Mouse (Mus musculus): ENCODE data around the gene Immp2l. TPM values are rescaled to one million over a fixed set of nuclear protein-coding genes. Genes with fewer than 3 reads are reported as not detected.

Gene Immp2l
- total and polyA plus RNA-seq, 3 experiments = 20.1 to 30.3 (median 23.1) TPM

GRCm38 (mm10) chr12:41485512-41486215, 461.8 kb downstream of the Immp2l start:
- WGBS = 10% methylated on average over 12 of the region's 12 CpGs
- Histone ChIP-seq H3K79me2 (replicated peaks; ENCODE audit: control insufficient read depth, insufficient read depth, low read length) (no peaks in the 10 kb centered on the region), H3K9ac (ENCODE audit: low read depth, low read length) (no peak overlapping the region), H3K4me3 (peak overlapping the region; percentile 40), H3K27me3 (ENCODE audit: control insufficient read depth, insufficient read depth, low read length) (no peaks in the 10 kb centered on the region), H3K27ac (no peak overlapping the region), H3K36me3 (ENCODE audit: control insufficient read depth, insufficient read depth, low read length) (no peaks in the 10 kb centered on the region), H3K4me1 (ENCODE audit: control insufficient read depth, insufficient read depth, low read length) (peaks cover 1% of the 10 kb centered on the region; the same call in 1 of the 2 replicates)
- TF ChIP-seq EP300 (IDR thresholded peaks at IDR 0.05; ENCODE audit: insufficient read depth, low read depth, low read length) = no peak
- no peak for TF ChIP-seq CTCF (IDR thresholded peaks at IDR 0.05)
- TF ChIP-seq POLR2A (IDR thresholded peaks at IDR 0.05; ENCODE audit: insufficient read depth, low read depth, low read length) = no peak
- DNase-seq = peak; percentile 40 to 43
- intact Hi-C loops (cut with DNase I) = loop anchor here (2.0 kb wide), 1 partner anchor 375 kb away; no protein-coding TSS in a partner anchor

DNA sequence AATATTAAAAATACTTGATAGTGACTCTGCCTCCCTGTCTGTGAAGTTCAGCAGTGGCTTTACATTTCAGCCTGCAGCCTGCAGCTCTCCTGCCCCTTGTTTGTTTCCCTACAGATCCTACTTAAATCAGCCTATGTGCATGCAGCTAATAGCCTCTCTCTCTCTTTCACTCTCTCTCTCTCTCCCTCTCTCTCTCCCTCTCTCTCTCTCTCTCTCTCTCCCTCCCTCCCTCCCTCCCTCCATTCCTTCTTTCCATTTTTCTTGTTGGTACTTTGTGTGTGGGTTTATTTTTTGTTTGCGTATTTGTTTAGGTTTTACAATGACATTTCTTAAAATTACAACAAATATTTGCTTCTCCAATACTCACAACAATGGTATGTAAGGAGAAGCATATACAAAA, 462.4 kb downstream of the Immp2l start, which contains the start of gene Lrrn3:
Gene Lrrn3 (minus strand): TSS at position 101 of the 400 bp plus-strand sequence.
- Histone ChIP-seq H3K4me1 (ENCODE audit: control insufficient read depth, insufficient read depth, low read length) (peaks cover 1% of the 10 kb centered on the region; the same call in 1 of the 2 replicates), H3K27ac (no peak within 1 kb of the TSS), H3K27me3 (ENCODE audit: control insufficient read depth, insufficient read depth, low read length) (no peaks in the 10 kb centered on the region), H3K36me3 (ENCODE audit: control insufficient read depth, insufficient read depth, low read length) (no peaks in the 10 kb centered on the region), H3K9ac (ENCODE audit: low read depth, low read length) (no peak within 1 kb of the TSS), H3K4me3 (peak within 1 kb of the TSS; percentile 40), H3K79me2 (replicated peaks; ENCODE audit: control insufficient read depth, insufficient read depth, low read length) (no peaks in the 10 kb centered on the region)
- intact Hi-C loops (cut with DNase I) = loop anchor here (2.0 kb wide), 1 partner anchor 376 kb away; no protein-coding TSS in a partner anchor
- DNase-seq = no peak
- WGBS = 100% methylated on average over 1 of the region's 1 CpGs
- TF ChIP-seq EP300 (IDR thresholded peaks at IDR 0.05; ENCODE audit: insufficient read depth, low read depth, low read length) = no peak
- no peak for TF ChIP-seq CTCF (IDR thresholded peaks at IDR 0.05)
- TF ChIP-seq POLR2A (IDR thresholded peaks at IDR 0.05; ENCODE audit: insufficient read depth, low read depth, low read length) = no peak

- TF ChIP-seq CTCF (IDR thresholded peaks at IDR 0.05) (no peak; the same call in 1 of the 2 replicates), POLR2A (IDR thresholded peaks at IDR 0.05; ENCODE audit: insufficient read depth, low read depth, low read length) (no peak)
- H3K4me1 ChIP-seq (ENCODE audit: control insufficient read depth, insufficient read depth, low read length) = peaks cover 1% of the 10 kb centered on the region; the same call in 1 of the 2 replicates
- H3K4me3 ChIP-seq = no peak overlapping the region
- H3K27me3 ChIP-seq (ENCODE audit: control insufficient read depth, insufficient read depth, low read length) = no peaks in the 10 kb centered on the region
- no peak for DNase-seq
- WGBS = 28% methylated on average over 5 of the region's 5 CpGs
- no peaks in the 10 kb centered on the region for H3K79me2 ChIP-seq (replicated peaks; ENCODE audit: control insufficient read depth, insufficient read depth, low read length)
- H3K36me3 ChIP-seq (ENCODE audit: control insufficient read depth, insufficient read depth, low read length) = no peaks in the 10 kb centered on the region
- no peak overlapping the region for H3K27ac ChIP-seq
- intact Hi-C loops (cut with DNase I) = loop anchor here (1.0 to 2.0 kb wide), 2 partner anchors 376 to 650 kb away; no protein-coding TSS in a partner anchor
- H3K9ac ChIP-seq (ENCODE audit: low read depth, low read length) = no peak overlapping the region
These were observed 463.1 kb downstream of the Immp2l start for GRCm38 (mm10) chr12:41487005-41487404.

DNA sequence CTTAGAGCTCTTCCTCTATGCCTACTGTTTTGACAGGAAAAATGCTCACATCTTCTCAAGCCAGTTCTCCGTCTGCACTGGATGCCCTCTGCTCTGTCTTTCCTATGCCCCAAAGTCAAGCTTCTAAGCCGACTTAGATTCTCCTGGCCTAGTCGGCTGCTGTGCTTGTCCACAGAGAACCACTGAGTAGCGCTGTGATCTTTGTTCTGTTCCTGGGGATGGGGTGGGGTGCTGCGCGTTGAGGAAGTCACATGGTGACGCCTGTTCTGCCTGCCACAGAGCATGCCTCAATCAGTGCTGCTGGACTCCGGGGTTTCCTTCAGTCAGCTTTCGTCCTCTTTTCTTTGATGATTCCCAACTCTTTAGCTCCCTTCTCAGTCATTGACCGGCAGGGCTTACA, 470.7 kb downstream of the Immp2l start:
- Histone ChIP-seq H3K36me3 (ENCODE audit: control insufficient read depth, insufficient read depth, low read length) (no peaks in the 10 kb centered on the region), H3K9ac (ENCODE audit: low read depth, low read length) (no peak overlapping the region), H3K79me2 (replicated peaks; ENCODE audit: control insufficient read depth, insufficient read depth, low read length) (no peaks in the 10 kb centered on the region), H3K27me3 (ENCODE audit: control insufficient read depth, insufficient read depth, low read length) (no peaks in the 10 kb centered on the region), H3K4me3 (no peak overlapping the region), H3K27ac (no peak overlapping the region), H3K4me1 (ENCODE audit: control insufficient read depth, insufficient read depth, low read length) (no peaks in the 10 kb centered on the region)
- TF ChIP-seq EP300 (IDR thresholded peaks at IDR 0.05; ENCODE audit: insufficient read depth, low read depth, low read length) (no peak), POLR2A (IDR thresholded peaks at IDR 0.05; ENCODE audit: insufficient read depth, low read depth, low read length) (no peak), CTCF (IDR thresholded peaks at IDR 0.05) (no peak)
- no peak for DNase-seq
- WGBS = 36% methylated on average over 10 of the region's 10 CpGs
- intact Hi-C loops (cut with DNase I) = no loop called here

GRCm38 (mm10) chr12:41500049-41500820, 476.3 kb downstream of the Immp2l start:
- intact Hi-C loops (cut with DNase I) = no loop called here
- Histone ChIP-seq H3K27me3 (ENCODE audit: control insufficient read depth, insufficient read depth, low read length) (no peaks in the 10 kb centered on the region), H3K36me3 (ENCODE audit: control insufficient read depth, insufficient read depth, low read length) (no peaks in the 10 kb centered on the region), H3K4me1 (ENCODE audit: control insufficient read depth, insufficient read depth, low read length) (no peaks in the 10 kb centered on the region), H3K27ac (no peak overlapping the region), H3K4me3 (no peak overlapping the region), H3K9ac (ENCODE audit: low read depth, low read length) (no peak overlapping the region), H3K79me2 (replicated peaks; ENCODE audit: control insufficient read depth, insufficient read depth, low read length) (no peaks in the 10 kb centered on the region)
- DNase-seq = no peak
- TF ChIP-seq EP300 (IDR thresholded peaks at IDR 0.05; ENCODE audit: insufficient read depth, low read depth, low read length) (no peak), CTCF (IDR thresholded peaks at IDR 0.05) (no peak), POLR2A (IDR thresholded peaks at IDR 0.05; ENCODE audit: insufficient read depth, low read depth, low read length) (no peak)
- WGBS = 64% methylated on average over 9 of the region's 9 CpGs

Measured in heart, adult 2 months (tissue).